Mouse (Mus musculus) kidney, postnatal 25 days (tissue): ENCODE results near the gene Zfp819.
A peak's percentile ranks its signal among the peaks of the same experiment; 100 is the strongest.

Experiments
- DNase-seq, 2 experiments: peaks; one replicate each; pipeline ENCODE4 v3.0.0; 2021; ENCODE audit warnings: mixed read lengths in 2 of 2

The Zfp819 gene

GRCm38 (mm10) chr7:43606896-43607742 lies at the start of gene Zfp819:
Gene Zfp819, plus strand, starts transcription at chr7:43607169.
- peak; percentile 63 to 65 for DNase-seq

- peak; percentile 88 to 91 for DNase-seq
Observed at GRCm38 (mm10) chr7:43562006-43562633, 44.8 kb upstream of the Zfp819 start, which contains the start of gene Zfp658. Gene Zfp658, plus strand, starts transcription at chr7:43562256.

GRCm38 (mm10) chr7:43562651-43563070 lies 44.3 kb upstream of the Zfp819 start:
- peak in 1 of 2 experiments; percentile 46 for DNase-seq

- no peak for DNase-seq
Observed at GRCm38 (mm10) chr7:43563300-43563699, 43.7 kb upstream of the Zfp819 start.

GRCm38 (mm10) chr7:43571216-43571615 lies 35.8 kb upstream of the Zfp819 start:
- DNase-seq = no peak

- peak; percentile 91 to 97 for DNase-seq
Observed at GRCm38 (mm10) chr7:43579440-43580171, 27.4 kb upstream of the Zfp819 start, which contains the start of gene Zfp719. Gene Zfp719, plus strand, starts transcription at chr7:43579610.

- no peak for DNase-seq
Observed at GRCm38 (mm10) chr7:43580526-43580925, 26.4 kb upstream of the Zfp819 start.

GRCm38 (mm10) chr7:43584790-43585189 lies 22.2 kb upstream of the Zfp819 start:
- peak in 1 of 2 experiments; percentile 21 for DNase-seq

- DNase-seq = no peak
Observed at GRCm38 (mm10) chr7:43601884-43602283, 5.1 kb upstream of the Zfp819 start.

GRCm38 (mm10) chr7:43607743-43608287 lies 846 bp downstream of the Zfp819 start:
- no peak for DNase-seq

- DNase-seq = no peak
Observed at GRCm38 (mm10) chr7:43608316-43608824, 1.4 kb downstream of the Zfp819 start.

- DNase-seq = no peak
Observed at GRCm38 (mm10) chr7:43613816-43614551, 7.0 kb downstream of the Zfp819 start.

GRCm38 (mm10) chr7:43622927-43623326 lies 16.0 kb downstream of the Zfp819 start:
- DNase-seq = no peak

GRCm38 (mm10) chr7:43623819-43624218 lies 16.9 kb downstream of the Zfp819 start:
- DNase-seq = no peak

GRCm38 (mm10) chr7:43625065-43625464 lies 18.1 kb downstream of the Zfp819 start:
- DNase-seq = no peak

- no peak for DNase-seq
Observed at GRCm38 (mm10) chr7:43625794-43626422, 18.9 kb downstream of the Zfp819 start.

- no peak for DNase-seq
Observed at GRCm38 (mm10) chr7:43633940-43634339, 27.0 kb downstream of the Zfp819 start.

- DNase-seq = no peak
Observed at GRCm38 (mm10) chr7:43634500-43634899, 27.5 kb downstream of the Zfp819 start, which contains the start of gene Ceacam18. Gene Ceacam18, plus strand, starts transcription at chr7:43634707.

GRCm38 (mm10) chr7:43636194-43636593 lies 29.2 kb downstream of the Zfp819 start:
- no peak for DNase-seq

- DNase-seq = no peak
Observed at GRCm38 (mm10) chr7:43637118-43637517, 30.1 kb downstream of the Zfp819 start.

- no peak for DNase-seq
Observed at GRCm38 (mm10) chr7:43642587-43642986, 35.6 kb downstream of the Zfp819 start.
